Mouse (Mus musculus) CH12.LX (cell line): ENCODE measurements around the gene Stk39.

Source experiments
- CTCF ChIP-seq, 2 experiments: IDR thresholded peaks in 1 of 2; conservative IDR thresholded peaks in 1 of 2; 2 replicates each; pipeline ENCODE4 v1.5.1; 2011 to 2012; ENCODE audit warnings: low read depth in 2 of 2, low read length in 2 of 2, improper control_type of control experiment in 1 of 2, inconsistent platforms in 1 of 2, mild to moderate bottlenecking in 1 of 2, moderate library complexity in 1 of 2
- KAT2A ChIP-seq: IDR thresholded peaks from 2 replicates; pipeline ENCODE4 v1.6.1; 2012; ENCODE audit warnings: low read length, improper control_type of control experiment, inconsistent platforms; ENCODE audit not compliant: insufficient replicate concordance
- ZNF384 ChIP-seq: IDR thresholded peaks from 2 replicates; pipeline ENCODE4 v1.6.1; 2012; ENCODE audit warnings: low read depth, low read length, improper control_type of control experiment, inconsistent platforms

- no peak for TF ChIP-seq CTCF (conservative IDR thresholded peaks at IDR 0.05 in 1 of 2, IDR thresholded peaks at IDR 0.05 in 1 of 2; ENCODE audit: low read depth in 2 of 2, low read length in 2 of 2)
- no peak for TF ChIP-seq KAT2A
- TF ChIP-seq ZNF384 = no peak
These were observed 5.7 kb downstream of the Stk39 start for GRCm38 (mm10) chr2:68466124-68467070.
